Mouse (Mus musculus): Measurements from ENCODE around the gene Arhgdig.
"Not testable (repeated sequence)": the region's sequence is repeated elsewhere in the genome, so short reads cannot be mapped to it uniquely, and the experiment has no call there.

Gene Arhgdig

DNA sequence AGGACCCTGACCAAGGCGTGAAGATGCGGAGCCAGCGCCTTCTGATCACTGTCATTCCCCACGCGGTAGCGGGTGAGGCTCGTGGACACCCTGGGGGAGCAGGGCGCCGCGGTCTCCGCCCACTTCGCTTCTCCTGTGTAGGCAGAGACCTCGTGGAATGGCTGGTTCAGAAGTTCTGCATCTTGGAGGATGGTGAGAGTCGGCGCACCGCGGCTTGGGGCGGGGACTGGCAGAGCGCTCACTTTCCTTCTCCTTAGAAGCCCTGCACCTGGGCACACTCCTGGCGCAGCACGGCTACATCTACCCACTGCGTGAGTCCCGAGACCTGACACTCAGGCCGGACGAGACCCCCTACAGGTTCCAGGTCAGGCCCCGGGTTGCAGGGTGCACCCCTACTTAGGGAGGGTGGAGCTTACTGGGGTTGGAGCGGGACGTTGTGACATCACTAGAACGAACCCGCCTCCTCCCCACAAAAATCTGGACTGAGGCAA is 4.2 kb downstream of the Arhgdig start:
- DNase-seq, result peak in 1 of 2 experiments; percentile 26

DNA sequence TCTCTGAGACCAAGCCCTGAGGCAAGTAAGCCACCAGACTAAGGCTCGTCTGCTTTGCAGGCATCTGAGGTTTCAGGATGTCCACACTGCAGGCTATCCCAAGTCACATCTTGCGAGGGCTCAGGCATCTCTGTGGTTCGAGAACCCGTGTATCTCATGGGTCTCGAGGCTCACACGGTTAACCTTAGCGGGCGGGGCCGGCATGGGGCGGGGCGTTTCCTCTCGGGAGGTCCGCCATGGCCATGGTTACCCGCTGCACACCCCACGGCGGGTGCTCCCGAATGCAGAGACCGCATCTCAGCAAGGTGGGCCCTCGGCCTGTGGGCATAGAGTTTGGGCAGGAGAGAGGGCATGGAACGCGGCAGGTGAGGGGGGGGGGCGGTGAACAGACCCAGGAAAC is 4.8 kb downstream of the Arhgdig start, which contains the start of gene Rgs11:
Rgs11 (plus strand) TSS at position 215 of the 400 bp plus-strand sequence.
- DNase-seq, result peak; percentile 16 to 63

DNA sequence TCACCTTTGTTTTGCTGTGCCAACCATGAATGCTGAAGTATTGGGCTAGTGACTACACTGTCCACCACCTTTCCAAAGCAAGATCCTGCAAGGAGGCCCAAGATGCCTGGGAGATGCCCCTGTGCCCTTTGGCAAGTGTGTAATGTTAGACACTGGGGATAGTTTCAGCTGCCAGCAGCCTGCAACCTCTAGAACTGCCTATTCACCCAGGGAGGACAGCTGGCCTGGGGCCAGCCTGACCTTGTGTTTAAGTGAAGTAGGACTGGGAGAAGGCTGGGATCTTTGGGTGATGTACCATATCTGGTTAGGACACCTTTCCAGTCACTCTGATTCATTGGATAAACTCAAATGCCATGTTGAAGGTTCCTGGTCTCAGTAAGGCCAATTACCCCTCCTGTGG is 5.6 kb downstream of the Arhgdig start:
- DNase-seq, result no peak

DNA sequence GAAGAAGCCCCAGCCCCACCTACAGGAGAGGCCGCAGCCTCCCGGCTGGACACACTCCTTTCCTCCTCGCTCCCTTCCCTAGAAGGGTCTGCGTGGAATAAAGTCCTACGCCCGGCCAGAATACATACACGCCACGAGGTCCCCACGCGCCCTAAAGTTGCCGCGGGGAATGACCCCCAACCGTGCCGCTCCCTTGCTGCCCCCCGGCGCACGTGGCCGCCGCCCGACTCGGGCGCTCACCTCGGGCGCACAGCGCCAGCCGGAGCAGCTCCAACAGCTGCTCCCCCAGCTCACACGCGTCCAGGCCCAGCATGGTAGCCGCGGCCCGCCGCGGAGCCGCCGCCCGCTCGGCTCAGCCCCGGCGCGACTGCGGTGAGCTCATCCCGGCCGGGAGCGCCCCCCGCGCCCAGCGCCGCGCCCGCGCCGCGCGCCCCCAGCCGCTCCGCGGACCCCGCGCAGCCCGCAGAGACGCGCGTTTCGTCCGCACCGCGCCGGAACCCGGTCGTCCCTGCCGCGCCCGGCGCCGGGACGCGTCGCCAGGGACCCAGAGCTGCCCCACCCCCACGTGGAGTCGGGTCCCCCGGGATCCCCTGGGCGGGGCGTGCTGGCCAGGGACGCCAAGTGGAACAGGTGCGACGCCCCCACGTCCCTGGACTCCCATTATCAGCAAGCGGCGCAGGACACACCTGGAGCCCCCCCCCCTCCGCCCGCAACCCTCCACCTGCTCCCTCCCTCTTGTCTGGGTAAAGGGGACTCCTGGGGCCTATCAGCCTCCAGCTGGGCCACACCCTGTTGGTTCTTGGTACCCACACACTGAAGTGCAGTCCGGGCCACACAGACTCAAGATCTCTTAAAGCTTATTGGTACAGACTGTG is 6.5 kb downstream of the Arhgdig start:
- DNase-seq, result peak in 1 of 2 experiments; percentile 19

DNA sequence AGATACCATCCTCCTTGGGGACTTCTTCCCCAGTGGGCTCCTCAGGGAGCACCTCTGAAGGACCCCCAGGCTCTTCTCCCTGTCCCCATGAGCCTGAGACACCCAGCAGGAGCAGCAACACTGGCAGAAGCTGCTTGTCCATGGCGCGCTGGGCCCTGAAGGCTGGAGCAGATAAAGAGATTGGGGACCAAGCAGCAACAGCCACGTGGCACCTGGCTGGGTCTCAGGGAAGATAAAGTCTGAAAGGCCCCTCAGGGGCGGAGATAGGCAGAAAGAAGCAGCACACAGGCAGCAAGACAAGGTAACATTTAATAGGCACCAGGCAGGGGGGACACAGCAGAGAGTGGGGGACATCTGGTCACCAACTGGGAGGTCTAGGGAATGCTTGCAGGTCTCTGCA is 8.7 kb downstream of the Arhgdig start, which contains the start of gene Pdia2:
Pdia2 (minus strand) TSS at position 196 of the 400 bp plus-strand sequence.
- no peak for DNase-seq

DNA sequence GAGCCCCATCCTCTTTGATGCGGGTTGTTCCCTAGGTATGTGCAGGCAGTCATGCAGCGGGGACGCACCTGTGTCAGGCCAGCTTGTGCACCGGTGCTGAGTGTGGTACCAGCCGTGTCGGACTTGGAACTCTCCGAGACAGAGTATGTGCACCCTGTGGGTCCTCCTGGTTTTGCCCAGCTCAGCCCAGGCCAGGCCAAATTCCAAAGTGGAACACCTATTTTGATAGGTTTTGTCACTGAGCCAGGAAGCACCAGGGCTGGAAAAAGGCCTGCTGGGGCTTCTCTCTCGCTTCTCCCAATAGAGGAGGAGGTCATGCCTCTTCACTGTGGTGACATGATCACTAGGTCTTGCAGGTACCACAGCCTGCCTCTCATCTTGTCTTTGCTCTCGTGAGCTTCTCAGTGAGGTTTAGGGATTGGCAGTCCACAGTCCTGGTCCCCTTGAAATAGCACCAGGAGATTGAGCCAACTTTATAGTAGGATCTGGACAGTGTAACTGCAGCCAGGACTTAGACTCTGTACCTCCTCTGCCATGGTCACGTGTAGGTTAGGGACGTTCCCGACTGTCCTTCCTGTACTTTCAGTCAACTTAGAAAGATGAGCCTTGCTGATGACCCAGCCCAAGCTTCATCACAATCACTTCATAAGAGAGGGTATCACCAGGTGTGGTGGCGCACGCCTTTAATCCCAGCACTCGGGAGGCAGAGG is 14.9 kb downstream of the Arhgdig start:
- no peak for DNase-seq

DNA sequence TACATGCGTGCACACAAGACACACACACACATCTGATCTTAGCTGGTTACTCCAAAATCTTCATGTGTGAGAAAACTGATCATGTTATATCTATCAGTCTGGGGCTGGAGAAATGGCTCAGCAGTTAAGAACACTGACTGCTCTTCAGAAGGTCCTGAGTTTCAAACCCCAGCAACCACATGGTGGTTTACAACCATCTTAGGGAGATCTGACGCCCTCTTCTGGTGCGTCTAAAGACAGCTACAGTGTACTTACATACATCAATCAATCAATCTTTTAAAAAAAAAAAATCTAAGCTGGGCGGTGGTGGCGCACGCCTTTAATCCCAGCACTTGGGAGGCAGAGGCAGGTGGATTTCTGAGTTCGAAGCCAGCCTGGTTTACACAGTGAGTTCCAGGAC is 16.1 kb downstream of the Arhgdig start:
- DNase-seq, result not testable (repeated sequence)

DNA sequence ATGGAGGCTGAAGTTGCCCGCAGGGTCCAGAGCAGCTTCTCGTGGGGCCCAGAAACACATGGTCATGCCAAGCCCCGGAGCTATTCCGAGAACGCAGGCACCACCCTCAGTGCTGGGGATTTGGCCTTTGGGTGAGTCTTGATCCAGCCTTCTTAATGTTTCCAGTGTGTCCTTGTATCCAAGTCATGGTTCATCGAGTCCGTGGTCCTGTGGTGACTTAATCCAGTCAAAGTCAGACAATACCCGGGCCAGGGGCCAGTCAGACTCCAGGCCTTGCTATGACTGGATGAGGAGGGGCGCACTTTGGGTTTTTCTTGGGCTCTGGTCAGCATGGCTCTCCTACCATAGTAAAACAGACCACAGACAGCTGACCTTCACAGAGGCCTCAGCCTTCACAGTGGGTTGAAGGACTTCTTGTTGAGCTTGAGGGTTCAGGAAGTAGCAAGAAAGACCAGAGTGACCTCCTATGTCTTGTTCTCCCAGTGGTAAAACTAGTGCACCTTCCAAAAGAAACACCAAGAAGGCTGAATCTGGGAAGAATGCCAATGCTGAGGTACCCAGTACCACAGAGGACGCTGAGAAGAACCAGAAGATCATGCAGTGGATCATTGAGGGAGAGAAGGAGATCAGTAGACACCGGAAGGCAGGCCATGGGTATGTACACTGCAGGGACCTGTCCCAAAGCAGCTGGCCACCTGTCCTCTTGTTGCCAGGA is 19.3 kb downstream of the Arhgdig start:
- no peak for DNase-seq

DNA sequence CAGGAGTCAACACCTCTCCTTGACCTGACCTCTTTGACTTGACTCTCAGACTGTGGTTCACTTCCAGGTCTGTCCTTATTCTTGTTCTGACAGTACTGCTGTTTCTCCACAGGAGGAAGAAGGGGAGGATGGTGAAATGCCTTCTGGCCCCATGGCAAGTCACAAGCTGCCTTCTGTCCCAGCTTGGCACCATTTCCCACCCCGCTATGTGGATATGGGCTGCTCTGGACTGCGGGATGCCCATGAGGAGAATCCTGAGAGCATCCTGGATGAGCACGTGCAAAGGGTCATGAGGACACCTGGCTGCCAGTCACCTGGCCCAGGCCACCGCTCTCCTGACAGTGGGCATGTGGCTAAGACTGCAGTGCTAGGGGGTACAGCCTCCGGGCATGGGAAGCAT is 20.0 kb downstream of the Arhgdig start:
- DNase-seq, result no peak

DNA sequence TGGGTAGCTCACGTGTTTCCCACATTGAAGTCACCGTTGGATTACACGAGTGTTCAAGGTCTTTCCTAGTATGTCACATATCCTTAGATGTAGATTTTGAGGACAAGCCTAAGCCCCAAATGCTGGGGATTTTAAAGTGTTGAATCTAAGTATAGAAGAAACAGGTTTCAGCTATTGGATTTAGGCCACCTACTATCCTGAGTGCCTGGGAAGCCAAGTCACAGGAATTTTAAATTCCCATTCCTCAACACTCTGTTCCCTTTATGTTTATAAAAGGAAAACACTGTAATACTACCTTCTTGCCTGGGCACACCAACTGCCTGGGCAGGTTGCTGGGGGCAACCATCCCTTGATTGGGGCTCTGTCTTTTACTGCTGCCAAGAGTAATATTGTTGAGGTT is 26.4 kb downstream of the Arhgdig start:
- DNase-seq, result no peak

DNA sequence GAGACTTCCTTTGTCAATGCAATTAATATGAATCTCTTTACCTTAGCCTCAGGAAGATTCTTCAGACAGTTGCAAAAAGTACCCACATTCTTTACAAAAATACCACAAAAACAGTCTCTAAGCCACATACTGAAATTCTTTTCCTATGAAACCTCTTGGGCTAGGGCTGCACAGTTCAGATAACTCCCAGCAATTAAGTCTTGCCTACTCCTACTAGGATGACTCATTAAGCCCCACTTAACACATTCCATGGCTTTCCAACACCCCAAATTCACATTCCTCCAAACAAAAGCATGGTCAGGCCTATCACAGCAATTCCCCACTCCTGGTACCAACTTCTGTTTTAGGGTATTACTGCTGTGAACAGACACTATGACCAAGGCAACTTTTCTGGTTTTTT is 29.0 kb downstream of the Arhgdig start:
- no peak for DNase-seq

DNA sequence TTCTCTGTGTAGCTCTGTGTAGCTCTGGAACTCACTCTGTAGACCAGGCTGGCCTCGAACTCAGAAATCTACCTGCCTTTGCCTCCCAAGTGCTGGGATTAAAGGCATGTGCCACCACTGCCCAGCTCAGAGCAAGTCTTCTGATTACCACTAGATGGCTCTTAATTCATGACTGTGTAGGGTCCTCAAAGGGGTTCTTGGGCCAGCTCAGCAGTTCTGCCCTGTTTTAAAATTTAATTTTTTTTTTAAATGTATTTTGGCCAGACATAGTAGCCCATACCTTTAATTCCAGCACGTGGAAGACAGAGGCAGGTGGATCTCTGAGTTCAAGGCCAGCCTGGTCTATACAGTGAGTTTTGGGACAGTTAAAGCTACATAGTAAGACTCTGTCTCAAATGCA is 32.3 kb downstream of the Arhgdig start:
- not testable (repeated sequence) for DNase-seq

DNA sequence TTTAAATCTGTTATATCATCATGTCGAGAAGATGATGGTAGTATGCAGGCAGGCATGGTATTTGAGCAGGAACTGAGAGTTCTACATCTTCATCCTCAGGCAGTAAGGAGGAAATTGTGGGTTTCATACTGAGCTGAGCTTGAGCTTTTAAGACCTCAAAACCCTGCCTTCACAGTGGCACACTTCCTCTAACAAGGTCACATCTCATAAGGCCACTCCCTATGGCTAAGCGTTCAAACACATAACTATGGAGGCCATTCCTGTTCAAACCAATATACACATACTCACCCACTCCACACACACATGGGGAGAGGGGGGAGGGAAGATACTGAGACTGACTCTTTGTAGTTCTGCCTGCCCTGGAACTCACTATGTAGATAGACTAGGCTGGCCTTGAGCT is 39.5 kb downstream of the Arhgdig start:
- peak; percentile 18 to 33 for DNase-seq

DNA sequence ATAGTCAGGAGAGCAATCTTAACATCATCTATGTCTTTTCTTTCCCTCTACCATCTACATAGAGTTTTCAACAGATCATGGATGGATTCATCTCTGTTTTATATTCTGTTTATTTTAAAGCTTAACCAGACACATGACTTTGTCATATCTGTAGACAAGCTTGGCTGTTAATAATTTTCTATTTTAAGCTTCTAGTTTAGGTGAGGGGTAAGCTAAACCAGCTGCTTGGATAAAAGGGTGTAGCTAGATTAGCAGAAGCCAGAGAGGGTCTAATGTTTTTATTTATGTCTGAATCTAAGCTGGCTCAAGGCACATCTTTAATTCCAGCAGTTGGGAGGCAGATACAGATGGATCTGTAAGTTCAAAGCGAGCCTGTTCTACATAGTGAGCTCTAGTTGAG is 44.9 kb downstream of the Arhgdig start:
- DNase-seq, result no peak

DNA sequence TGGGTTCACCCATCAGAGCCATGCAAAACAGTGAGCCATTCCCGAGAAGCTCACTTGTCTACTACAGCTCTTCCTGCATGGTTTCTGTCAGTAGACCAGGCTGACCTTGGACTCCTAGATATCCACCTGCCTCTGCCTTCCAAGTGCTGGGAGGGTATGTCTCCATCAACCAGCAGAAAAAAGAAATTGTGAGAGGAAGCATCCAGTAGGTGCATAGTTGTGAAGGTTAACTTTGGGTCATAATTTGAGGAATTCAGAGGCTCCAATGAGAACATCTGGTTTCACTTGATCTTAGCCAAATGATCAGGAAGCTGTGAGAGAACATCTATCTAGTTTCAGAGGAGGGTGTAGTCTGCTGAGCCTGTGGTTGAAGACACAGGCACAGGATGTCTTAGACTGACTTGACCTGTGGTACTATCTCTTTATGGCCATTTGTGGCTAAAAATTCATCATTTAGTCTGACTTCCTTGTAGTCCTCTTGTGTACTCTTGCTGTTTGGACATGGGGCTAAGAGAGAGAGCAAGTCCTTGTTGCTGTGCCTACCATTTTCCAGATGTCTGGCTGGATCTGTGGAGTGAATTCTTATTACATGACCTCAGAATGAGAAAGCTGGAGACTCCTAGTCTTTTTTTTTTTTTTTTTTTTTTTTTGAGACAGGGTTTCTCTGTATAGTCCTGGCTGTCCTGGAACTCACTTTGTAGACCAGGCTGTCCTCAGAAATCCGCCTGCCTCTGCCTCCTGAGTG is 55.5 kb downstream of the Arhgdig start:
- no peak for DNase-seq

Data from spleen, adult 18-20 months (tissue).